Mouse (Mus musculus) lung, postnatal 36 days (tissue): ENCODE data around the gene Erc2.

Source experiments
- DNase-seq: peaks from one replicate; pipeline ENCODE4 v3.0.0; 2022; ENCODE audit warnings: mixed read lengths

Gene Erc2

DNA sequence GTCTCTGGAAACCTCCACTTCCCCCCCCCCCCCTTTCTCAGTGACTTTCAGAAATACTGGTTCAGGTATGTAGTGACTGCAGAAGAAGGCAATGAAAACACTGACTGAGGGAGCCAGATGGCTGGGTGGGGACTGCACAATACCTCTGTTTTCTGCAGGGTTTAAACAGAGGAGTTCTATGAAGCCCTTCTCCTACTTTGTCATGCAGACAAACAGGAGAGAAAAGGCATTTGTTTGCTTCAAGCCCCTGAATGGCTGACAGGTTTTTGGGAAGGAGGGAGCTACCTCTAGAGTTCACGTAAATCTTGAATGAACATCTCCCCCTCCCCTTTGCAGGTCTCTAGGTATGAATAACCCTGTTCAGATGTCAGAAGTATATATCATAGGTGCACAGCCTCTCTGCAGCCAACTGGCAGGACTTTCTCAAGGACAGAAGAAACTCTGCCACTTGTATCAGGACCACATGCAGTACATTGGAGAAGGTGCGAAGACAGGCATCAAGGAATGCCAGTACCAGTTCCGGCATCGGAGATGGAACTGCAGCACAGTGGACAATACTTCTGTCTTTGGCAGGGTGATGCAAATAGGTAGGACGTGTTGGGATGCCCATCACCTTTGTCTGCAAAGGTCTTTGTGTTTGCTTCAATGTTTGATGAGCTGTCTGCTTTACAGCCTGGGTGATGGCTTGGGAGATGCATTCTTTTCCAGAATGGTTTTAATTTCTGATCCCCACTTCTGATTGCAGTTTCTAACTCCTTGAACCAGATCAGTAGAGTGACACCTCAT is 890.8 kb downstream of the Erc2 start:
- no peak for DNase-seq

DNA sequence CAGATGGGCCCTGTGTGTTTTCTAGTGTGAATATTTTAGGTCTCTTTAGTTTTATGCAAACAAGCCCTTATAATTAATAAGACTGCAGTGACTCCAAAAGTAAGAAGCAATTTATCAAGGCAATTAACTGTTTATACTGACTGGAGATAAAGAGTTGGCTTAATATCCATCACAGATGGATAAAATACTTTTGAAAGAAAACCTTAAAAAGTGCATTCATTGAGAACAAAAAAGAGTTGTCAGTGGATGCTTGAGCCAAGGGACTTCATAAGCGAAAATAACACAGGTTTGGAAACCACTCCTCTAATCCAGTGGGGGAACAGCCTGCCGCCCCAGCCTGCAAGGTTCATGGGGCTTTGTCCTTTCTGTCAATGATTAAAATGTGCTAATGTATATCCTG is 891.9 kb downstream of the Erc2 start:
- DNase-seq: no peak

DNA sequence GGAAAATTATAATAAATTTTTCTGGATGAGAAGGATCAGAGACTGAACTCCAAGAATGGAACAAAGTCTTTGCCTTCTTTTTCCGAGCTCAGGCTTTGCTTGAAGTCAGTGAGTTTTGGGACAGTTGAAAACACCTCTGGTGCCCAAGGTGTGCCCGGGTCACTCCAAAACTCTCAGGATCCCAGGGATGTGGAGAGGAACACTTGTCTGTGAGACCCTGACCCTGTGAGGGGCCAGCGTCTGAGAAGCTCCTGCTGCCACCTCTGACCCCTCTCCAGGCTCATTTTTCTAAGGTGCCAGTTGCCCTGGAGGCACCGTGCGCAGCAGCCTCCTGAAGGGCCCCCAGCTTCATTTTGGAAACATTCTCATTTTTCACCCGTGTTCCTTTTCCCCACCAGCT is 893.1 kb downstream of the Erc2 start:
- DNase-seq: no peak

DNA sequence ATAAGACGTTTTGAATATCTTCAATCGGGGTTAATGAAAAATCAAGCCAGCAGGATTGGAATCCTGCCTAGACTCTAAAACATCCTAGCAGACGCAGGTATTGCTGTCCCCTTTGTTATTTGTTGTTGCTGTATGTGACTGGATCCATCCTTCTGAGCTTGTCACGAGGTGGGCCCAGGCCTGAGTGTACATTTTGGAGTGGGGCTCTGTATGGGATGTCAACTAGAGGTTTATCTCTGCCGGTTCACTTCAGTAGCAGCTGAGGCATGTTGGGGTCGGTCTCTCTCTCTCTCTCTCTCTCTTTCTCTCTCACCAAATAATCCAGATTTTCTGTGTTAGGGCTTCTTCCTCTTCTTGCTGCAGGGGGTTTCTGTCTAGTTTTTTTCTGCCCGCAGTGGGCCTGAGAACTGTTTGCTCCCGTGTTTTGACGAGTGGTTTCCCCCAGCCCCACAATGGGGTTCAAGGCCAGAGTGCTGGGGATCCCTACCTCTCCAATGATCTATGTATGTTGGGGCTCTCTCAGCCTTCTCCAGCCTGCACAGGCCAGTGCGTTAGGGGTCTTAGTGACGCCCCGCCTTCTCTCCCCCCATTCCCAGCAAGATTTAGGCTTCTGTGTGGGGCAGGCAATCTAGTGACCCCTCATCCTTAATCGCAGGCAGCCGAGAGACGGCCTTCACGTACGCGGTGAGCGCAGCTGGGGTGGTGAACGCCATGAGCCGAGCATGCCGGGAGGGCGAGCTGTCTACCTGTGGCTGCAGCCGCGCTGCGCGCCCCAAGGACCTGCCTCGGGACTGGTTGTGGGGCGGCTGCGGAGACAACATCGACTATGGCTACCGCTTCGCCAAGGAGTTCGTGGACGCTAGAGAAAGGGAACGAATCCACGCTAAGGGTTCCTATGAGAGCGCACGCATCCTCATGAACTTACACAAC is 895.7 kb downstream of the Erc2 start:
- no peak for DNase-seq

DNA sequence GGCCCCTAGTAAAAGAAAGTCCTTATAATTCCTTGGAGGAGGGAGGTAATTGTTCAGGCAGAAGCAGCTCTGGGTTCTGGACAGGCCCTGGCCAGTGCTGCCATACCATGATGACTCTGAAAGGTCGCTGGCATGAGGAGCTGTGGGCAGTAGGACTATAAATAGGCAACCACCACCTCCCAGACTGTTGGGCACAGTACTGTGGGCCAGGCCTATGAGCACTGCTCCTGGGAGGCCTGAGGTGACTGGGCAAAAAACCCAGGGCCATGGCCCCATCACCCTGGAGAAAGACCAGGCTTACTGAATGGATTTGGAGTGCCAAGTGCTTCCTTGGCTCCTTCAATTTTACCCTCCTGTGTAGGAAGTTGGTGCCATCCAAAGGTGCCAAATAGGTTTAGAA is 898.9 kb downstream of the Erc2 start:
- DNase-seq: no peak

DNA sequence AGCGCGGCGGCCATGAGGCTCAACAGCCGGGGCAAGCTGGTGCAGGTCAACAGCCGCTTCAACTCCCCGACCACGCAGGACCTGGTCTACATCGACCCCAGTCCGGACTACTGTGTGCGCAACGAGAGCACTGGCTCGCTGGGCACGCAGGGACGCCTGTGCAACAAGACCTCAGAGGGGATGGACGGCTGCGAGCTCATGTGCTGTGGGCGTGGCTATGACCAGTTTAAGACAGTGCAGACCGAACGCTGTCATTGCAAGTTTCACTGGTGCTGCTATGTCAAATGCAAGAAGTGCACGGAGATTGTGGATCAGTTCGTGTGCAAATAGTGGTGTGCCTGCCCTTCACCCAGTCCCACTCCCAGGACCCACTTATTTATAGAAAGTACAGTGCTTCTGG is 900.4 kb downstream of the Erc2 start:
- no peak for DNase-seq

DNA sequence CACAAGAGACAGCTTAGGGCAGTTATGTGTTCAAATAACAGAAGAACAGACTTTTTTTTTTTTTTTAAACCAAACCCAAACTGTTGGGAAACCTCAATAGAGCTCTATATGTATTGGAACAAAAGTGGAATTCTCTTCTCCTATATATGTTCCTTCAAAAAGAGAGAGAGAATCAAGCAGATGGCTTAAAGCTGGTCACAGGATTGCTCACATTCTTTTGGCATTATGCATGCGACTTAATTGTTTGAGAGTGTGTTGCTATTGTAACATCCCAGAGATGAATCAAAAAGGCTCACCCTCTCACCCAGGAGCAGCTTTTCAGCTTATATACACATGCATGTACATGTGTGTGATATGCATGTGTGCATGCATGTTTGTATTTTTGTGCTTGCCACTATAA is 903.3 kb downstream of the Erc2 start:
- no peak for DNase-seq
